Mouse (Mus musculus) thymus, adult 2 months (tissue): ENCODE data around the gene Hspa2.

ENCODE experiments used
- CTCF ChIP-seq: fragments of 200-500 bp; IDR thresholded peaks from 2 replicates; pipeline ENCODE4 v1.5.1; 2012; ENCODE audit warnings: mild to moderate bottlenecking, control low read depth, low read length, moderate library complexity, borderline replicate concordance; ENCODE audit not compliant: control insufficient read depth, poor library complexity, insufficient read depth; ENCODE audit errors: extremely low read depth
- POLR2A ChIP-seq: fragments of 200-500 bp; IDR thresholded peaks from 2 replicates; pipeline ENCODE4 v1.6.1; 2012; ENCODE audit warnings: mild to moderate bottlenecking, low read length, control low read depth, moderate library complexity; ENCODE audit not compliant: control insufficient read depth, poor library complexity, insufficient read depth; ENCODE audit errors: extremely low read depth

DNA sequence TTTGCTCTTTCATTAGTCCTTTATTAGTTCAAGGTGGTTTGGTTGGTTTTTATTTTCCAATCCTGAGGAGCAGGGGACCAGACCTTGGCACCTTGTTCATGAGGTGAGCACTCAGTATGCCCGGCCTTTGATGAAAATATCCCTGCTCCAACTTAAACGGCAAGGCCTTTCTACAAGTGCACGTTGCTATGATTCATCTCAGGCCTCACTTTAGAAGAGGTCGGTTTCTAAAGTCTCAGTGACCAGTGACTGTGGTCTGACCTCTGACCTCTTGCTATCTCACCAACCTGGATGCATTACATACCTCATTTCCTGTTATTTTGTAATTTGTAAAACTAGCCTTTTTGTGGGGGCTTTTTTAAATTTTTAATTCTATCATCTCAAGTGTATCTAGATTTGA is 5.2 kb downstream of the Hspa2 start:
- TF ChIP-seq CTCF (no peak), POLR2A (no peak)
